Mouse (Mus musculus) cerebellum, adult 2 months (tissue): ENCODE results near the gene 1700016D06Rik.

Experiments
- CTCF ChIP-seq: fragments of 200-500 bp; IDR thresholded peaks from 2 replicates; pipeline ENCODE4 v1.5.1; 2011; ENCODE audit warnings: low read depth, mild to moderate bottlenecking, control low read depth, low read length, moderate library complexity, borderline replicate concordance; ENCODE audit not compliant: insufficient read depth
- POLR2A ChIP-seq: fragments of 200-500 bp; IDR thresholded peaks from 2 replicates; pipeline ENCODE4 v1.6.1; 2011; ENCODE audit warnings: low read length, control low read depth, borderline replicate concordance; ENCODE audit not compliant: insufficient read depth

- TF ChIP-seq CTCF (no peak), POLR2A (no peak)
These were observed 27.8 kb upstream of the 1700016D06Rik start for GRCm38 (mm10) chr8:11728482-11729295.
